Mouse (Mus musculus) mature B cell (primary cell): Measurements from ENCODE around the gene Sgk1.
"Not testable (repeated sequence)": the region's sequence is repeated elsewhere in the genome, so short reads cannot be mapped to it uniquely, and the experiment has no call there.

Experiments used
- in situ Hi-C: fragments of 300-500 bp; cut with MboI; formaldehyde crosslinking; loops from 2 replicates; pipeline ENCODE4 v1.14.3; 2019

Gene Sgk1

GRCm38 (mm10) chr10:21998503-21999180 is 116.7 kb downstream of the Sgk1 start:
- in situ Hi-C loops, result loop anchor here (5.0 kb wide), 1 partner anchor 396 kb away; no protein-coding TSS in a partner anchor

GRCm38 (mm10) chr10:22000491-22001306 is 118.7 kb downstream of the Sgk1 start:
- in situ Hi-C loops, result loop anchor here (10.0 kb wide), 1 partner anchor 616 kb away; no protein-coding TSS in a partner anchor

GRCm38 (mm10) chr10:22001621-22002020 is 119.6 kb downstream of the Sgk1 start:
- in situ Hi-C loops, result loop anchor here (10.0 kb wide), 1 partner anchor 617 kb away; no protein-coding TSS in a partner anchor

GRCm38 (mm10) chr10:22004763-22005162 is 122.8 kb downstream of the Sgk1 start:
- in situ Hi-C loops, result loop anchor here (5.0 to 10.0 kb wide), 2 partner anchors 537 to 620 kb away; no protein-coding TSS in a partner anchor

- in situ Hi-C loops, result loop anchor here (5.0 to 10.0 kb wide), 2 partner anchors 540 to 622 kb away; no protein-coding TSS in a partner anchor
Observed at GRCm38 (mm10) chr10:22007160-22007801, 125.3 kb downstream of the Sgk1 start.

- in situ Hi-C loops, result loop anchor here (5.0 to 10.0 kb wide), 2 partner anchors 540 to 623 kb away; no protein-coding TSS in a partner anchor
Observed at GRCm38 (mm10) chr10:22007802-22008172, 125.8 kb downstream of the Sgk1 start.

GRCm38 (mm10) chr10:22010088-22010818 is 128.3 kb downstream of the Sgk1 start:
- in situ Hi-C loops, result no loop called here

GRCm38 (mm10) chr10:22017469-22018159 is 135.6 kb downstream of the Sgk1 start:
- in situ Hi-C loops, result no loop called here

GRCm38 (mm10) chr10:22018618-22019017 is 136.6 kb downstream of the Sgk1 start:
- in situ Hi-C loops, result no loop called here

GRCm38 (mm10) chr10:22034303-22034702 is 152.3 kb downstream of the Sgk1 start:
- in situ Hi-C loops, result no loop called here

- in situ Hi-C loops, result not testable (repeated sequence)
Observed at GRCm38 (mm10) chr10:22036256-22036655, 154.3 kb downstream of the Sgk1 start.
